In genomic region chr5:73539848-73540510, GRCm38 (mm10) we compare ENCODE assay signal across 8 mouse cellular contexts. TPM values are rescaled to one million over a fixed set of nuclear protein-coding genes. Genes with fewer than 3 reads are reported as not detected.
A peak's percentile ranks its signal among the peaks of the same experiment; 100 is the strongest.
DNase-seq lines count a peak whose midpoint lies in the region; ATAC-seq lines count a peak whose summit lies in the region.

No protein-coding gene starts in this region.

- no peak overlapping the region for H3K27ac ChIP-seq in embryonic facial prominence, embryonic 14.5 days (replicated peaks; ENCODE audit: low read depth, low read length)
- no peak overlapping the region for H3K27ac ChIP-seq in hindbrain, embryonic 14.5 days
- no peak overlapping the region for H3K27ac ChIP-seq in stomach, embryonic 15.5 days

- peak; percentile 27 for DNase-seq in heart, adult 8-10 months (ENCODE audit: low spot score)
- DNase-seq in heart, postnatal 25 days (ENCODE audit: low spot score): no peak
- peak; percentile 64 to 78 for DNase-seq in adrenal gland, postnatal 36 days
- DNase-seq in embryonic facial prominence, embryonic 14.5 days (ENCODE audit: low spot score): peak; percentile 75
- DNase-seq in hindbrain, embryonic 14.5 days (ENCODE audit: low spot score): peak; percentile 71
- DNase-seq in layer of hippocampus, adult 9-11 months: peak; percentile 69

- no peaks in the 10 kb centered on the region for H3K9me3 ChIP-seq in embryonic facial prominence, embryonic 14.5 days (ENCODE audit: control insufficient read depth, low read length)
- no peaks in the 10 kb centered on the region for H3K9me3 ChIP-seq in hindbrain, embryonic 14.5 days (ENCODE audit: control insufficient read depth, low read length)
- no peaks in the 10 kb centered on the region for H3K9me3 ChIP-seq in stomach, embryonic 15.5 days

- no peak overlapping the region for H3K4me2 ChIP-seq in embryonic facial prominence, embryonic 14.5 days (ENCODE audit: low read depth, low read length)
- no peak overlapping the region for H3K4me2 ChIP-seq in hindbrain, embryonic 14.5 days (replicated peaks)
- H3K4me2 ChIP-seq in stomach, embryonic 15.5 days: no peak overlapping the region

- no peak overlapping the region for H3K9ac ChIP-seq in embryonic facial prominence, embryonic 14.5 days (ENCODE audit: low read depth, low read length)
- H3K9ac ChIP-seq in hindbrain, embryonic 14.5 days: no peak overlapping the region
- no peak overlapping the region for H3K9ac ChIP-seq in stomach, embryonic 15.5 days

- ATAC-seq in embryonic facial prominence, embryonic 14.5 days (ENCODE audit: low read depth): peak; percentile 82
- peak; percentile 74; the same call in 1 of the 2 replicates for ATAC-seq in hindbrain, embryonic 14.5 days (ENCODE audit: low FRiP score)
- peak; percentile 87 for ATAC-seq in megakaryocyte-erythroid progenitor cell, adult 5-6 weeks (replicated peaks; ENCODE audit: low FRiP score, low TSS enrichment, poor library complexity, severe bottlenecking)
- 0 out of 2 replicates have a peak, but pooled peaks have one; percentile 15 for ATAC-seq in stomach, embryonic 15.5 days (ENCODE audit: insufficient read depth, low FRiP score, low read depth)

- H3K4me1 ChIP-seq in embryonic facial prominence, embryonic 14.5 days (ENCODE audit: control insufficient read depth, insufficient read depth, low read length): no peaks in the 10 kb centered on the region
- no peaks in the 10 kb centered on the region for H3K4me1 ChIP-seq in hindbrain, embryonic 14.5 days (replicated peaks; ENCODE audit: control insufficient read depth, insufficient read depth, low read length)
- H3K4me1 ChIP-seq in stomach, embryonic 15.5 days: peaks cover 3% of the 10 kb centered on the region; the same call in 1 of the 2 replicates

- 49% methylated on average over 6 of the region's 6 CpGs for WGBS in embryonic facial prominence, embryonic 14.5 days
- WGBS in hindbrain, embryonic 14.5 days: 60% methylated on average over 6 of the region's 6 CpGs
- WGBS in stomach, embryonic 15.5 days: 66% methylated on average over 6 of the region's 6 CpGs

- intact Hi-C loops in heart, postnatal 25 days (cut with DNase I): loop anchor here (1.0 to 5.0 kb wide), 2 partner anchors 97 to 108 kb away; no protein-coding TSS in a partner anchor

- no peak overlapping the region for H3K4me3 ChIP-seq in embryonic facial prominence, embryonic 14.5 days (ENCODE audit: low read depth, low read length)
- H3K4me3 ChIP-seq in hindbrain, embryonic 14.5 days (replicated peaks; ENCODE audit: low read length): no peak overlapping the region
- no peak overlapping the region for H3K4me3 ChIP-seq in stomach, embryonic 15.5 days (replicated peaks)

- H3K36me3 ChIP-seq in embryonic facial prominence, embryonic 14.5 days (ENCODE audit: control insufficient read depth, insufficient read depth, low read length): peaks cover 30% of the 10 kb centered on the region
- H3K36me3 ChIP-seq in hindbrain, embryonic 14.5 days (replicated peaks; ENCODE audit: control insufficient read depth, insufficient read depth): peaks cover 51% of the 10 kb centered on the region
- 0 out of 2 replicates have a peak, but pooled peaks cover 12% of the 10 kb centered on the region for H3K36me3 ChIP-seq in stomach, embryonic 15.5 days

- no peaks in the 10 kb centered on the region for H3K27me3 ChIP-seq in embryonic facial prominence, embryonic 14.5 days (replicated peaks; ENCODE audit: control insufficient read depth, insufficient read depth, low read length)
- H3K27me3 ChIP-seq in hindbrain, embryonic 14.5 days (ENCODE audit: control insufficient read depth, insufficient read depth, low read length): no peaks in the 10 kb centered on the region
- H3K27me3 ChIP-seq in stomach, embryonic 15.5 days (replicated peaks): no peaks in the 10 kb centered on the region

RNA-seq across cellular contexts. Expression of gene Dcun1d4, which starts 59.2 kb away (rescaled TPM):
- 10 to 100 TPM; 14.0 to 18.6 (median 17.7) TPM for total RNA-seq in heart, adult 8-10 months (2022)
- total RNA-seq in heart, postnatal 25 days (2021): 10 to 100 TPM; 14.6 to 16.0 TPM
- total RNA-seq in adrenal gland, postnatal 36 days (2021): 10 to 100 TPM; 37.9 to 57.2 TPM
- polyA plus RNA-seq in embryonic facial prominence, embryonic 14.5 days (2014; fragmentation: Nextera tagmentation; extraction: Ambion mirVana): 25.7 and 26.4 TPM in 2 replicates
- polyA plus RNA-seq in hindbrain, embryonic 14.5 days (2014; fragmentation: Nextera tagmentation; extraction: Ambion mirVana): 61.5 and 65.0 TPM in 2 replicates
- total RNA-seq in megakaryocyte-erythroid progenitor cell, adult 5-6 weeks (2014; fragmentation: Nextera tagmentation): 8.2 and 9.3 TPM in 2 replicates
- 6.2 and 13.4 TPM in 2 replicates for total RNA-seq in megakaryocyte-erythroid progenitor cell, adult 5-6 weeks (2017)
- polyA plus RNA-seq in stomach, embryonic 15.5 days (2015; fragmentation: Nextera tagmentation; extraction: Ambion mirVana): 19.1 and 21.6 TPM in 2 replicates

Comparison
In these comparisons a context has a peak if more than half of its experiments do, and no peak if none do; other contexts are left out.
1. ATAC-seq: peak in every context shown above with its lines; median percentile 87 in megakaryocyte-erythroid progenitor cell, adult 5-6 weeks; 82 in embryonic facial prominence, embryonic 14.5 days; 74 in hindbrain, embryonic 14.5 days; 15 in stomach, embryonic 15.5 days.